23 mouse cellular contexts compared by ENCODE assay signal in the genomic region with DNA sequence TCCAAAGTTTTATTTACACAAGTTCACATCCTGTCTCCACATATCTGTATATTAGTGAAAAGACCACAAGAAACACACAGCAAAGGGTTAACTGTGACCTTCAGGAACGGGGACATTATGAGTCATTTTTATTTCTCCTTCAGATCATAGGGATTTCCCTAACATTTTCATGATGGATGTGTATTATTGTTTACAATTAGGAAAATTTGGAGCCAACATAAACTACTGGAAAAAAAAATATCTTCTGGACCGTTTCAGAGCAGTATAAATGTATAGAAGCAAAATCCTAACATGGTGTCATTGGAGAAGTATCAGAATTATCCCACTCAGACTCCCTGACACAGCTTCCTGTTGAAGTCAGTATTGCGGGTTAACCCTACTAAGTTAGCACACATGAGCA.
"Had no signal": no experiment of that assay in that cellular context is flagged by ENCODE, and none has a peak within 500 bp of the region (broad histone marks: within the 10 kb centered on the region; RNA-seq: fewer than 3 reads in every experiment).

No protein-coding gene starts in this region.

- H3K9ac ChIP-seq: heart, embryonic 13.5 days; heart, embryonic 15.5 days; hindbrain, embryonic 13.5 days; hindbrain, embryonic 15.5 days; kidney, embryonic 15.5 days; limb, embryonic 13.5 days; limb, embryonic 15.5 days had no signal

- DNase-seq: gastrocnemius, postnatal 14 days; gastrocnemius, postnatal 36 days; heart, adult 2 months; heart, postnatal 14 days; heart, postnatal 36 days; kidney, adult 11 months; kidney, adult 2 months; kidney, adult 9 months; kidney, postnatal 10 days; kidney, postnatal 36 days; layer of hippocampus, adult 9-11 months; layer of hippocampus, postnatal 36 days; left cerebral cortex, postnatal 4 days had no signal

- H3K27me3 ChIP-seq: heart, embryonic 13.5 days; heart, embryonic 15.5 days; hindbrain, embryonic 13.5 days; hindbrain, embryonic 15.5 days; kidney, embryonic 15.5 days; limb, embryonic 13.5 days; limb, embryonic 15.5 days had no signal

- ATAC-seq: hindbrain, postnatal 0 days; intestine, embryonic 16.5 days had no signal

- H3K9me3 ChIP-seq: heart, embryonic 13.5 days; heart, embryonic 15.5 days; hindbrain, embryonic 13.5 days; hindbrain, embryonic 15.5 days; kidney, embryonic 15.5 days; limb, embryonic 13.5 days; limb, embryonic 15.5 days had no signal

- H3K27ac ChIP-seq: heart, adult 2 months; heart, embryonic 13.5 days; heart, embryonic 15.5 days; hindbrain, embryonic 13.5 days; hindbrain, embryonic 15.5 days; hindbrain, postnatal 0 days; kidney, embryonic 15.5 days; limb, embryonic 13.5 days; limb, embryonic 15.5 days had no signal

- H3K4me1 ChIP-seq: heart, embryonic 13.5 days; heart, embryonic 15.5 days; hindbrain, embryonic 15.5 days; kidney, embryonic 15.5 days; limb, embryonic 13.5 days; limb, embryonic 15.5 days had no signal

- H3K4me3 ChIP-seq: heart, adult 2 months; heart, embryonic 13.5 days; heart, embryonic 15.5 days; hindbrain, embryonic 13.5 days; hindbrain, embryonic 15.5 days; kidney, embryonic 15.5 days; limb, embryonic 13.5 days; limb, embryonic 15.5 days had no signal

- H3K4me2 ChIP-seq: heart, embryonic 11.5 days; heart, embryonic 13.5 days; heart, embryonic 15.5 days; hindbrain, embryonic 13.5 days; hindbrain, embryonic 15.5 days; kidney, embryonic 15.5 days; limb, embryonic 13.5 days; limb, embryonic 15.5 days had no signal
